Mouse (Mus musculus) neural tube, embryonic 14.5 days (tissue): ENCODE data around the gene Abhd17a. TPM values are rescaled to one million over a fixed set of nuclear protein-coding genes. Genes with fewer than 3 reads are reported as not detected.

Experiments
- ATAC-seq: fragments of 200-750 bp; cut with Nextera tagmentation; 2 replicates; pipeline ENCODE4 v1.8.0; 2017; ENCODE audit warnings: low read depth, mild to moderate bottlenecking, moderate TSS enrichment, moderate library complexity
- H3K27ac ChIP-seq: fragments of 300-500 bp; sonication (generic); 2 replicates; pipeline ENCODE4 v1.5.1; 2014; ENCODE audit warnings: low read depth, mild to moderate bottlenecking, control low read depth, low read length, moderate library complexity, mixed read lengths
- H3K27me3 ChIP-seq: fragments of 300-500 bp; sonication (generic); 2 replicates; pipeline ENCODE4 v1.6.1; 2014; ENCODE audit warnings: low read length; ENCODE audit not compliant: control insufficient read depth, insufficient read depth
- H3K36me3 ChIP-seq: fragments of 300-500 bp; sonication (generic); 2 replicates; pipeline ENCODE4 v1.6.1; 2014; ENCODE audit warnings: low read length, mixed read lengths; ENCODE audit not compliant: control insufficient read depth, insufficient read depth
- H3K4me1 ChIP-seq: fragments of 300-500 bp; sonication (generic); 2 replicates; pipeline ENCODE4 v1.6.1; 2014; ENCODE audit warnings: low read length; ENCODE audit not compliant: control insufficient read depth, insufficient read depth
- H3K4me2 ChIP-seq: fragments of 300-500 bp; sonication (generic); 2 replicates; pipeline ENCODE4 v1.6.1; 2014; ENCODE audit warnings: mild to moderate bottlenecking, low read depth, low read length, control low read depth
- H3K4me3 ChIP-seq: fragments of 300-500 bp; sonication (generic); 2 replicates; pipeline ENCODE4 v1.5.1; 2014; ENCODE audit warnings: low read depth, low read length, control low read depth, mixed read lengths
- H3K9ac ChIP-seq: fragments of 300-500 bp; sonication (generic); replicated peaks from 2 replicates; pipeline ENCODE4 v1.6.1; 2014; ENCODE audit warnings: low read depth, mild to moderate bottlenecking, control low read depth, low read length, mixed read lengths
- H3K9me3 ChIP-seq: fragments of 300-500 bp; sonication (generic); 2 replicates; pipeline ENCODE4 v1.6.1; 2016; ENCODE audit warnings: low read length; ENCODE audit not compliant: control insufficient read depth
- WGBS: fragments of 180-500 bp; shearing (Covaris S2); extraction: QIAGEN DNeasy Blood & Tissue Kit; methylation state at CpG from one replicate; pipeline ENCODE4 v1.1.7; 2014; 5-methylcytosine and 5-hydroxymethylcytosine counted together
- polyA plus RNA-seq: library from polyadenylated mRNA; unstranded; fragments of >200 nt; fragmentation: Nextera tagmentation; extraction: Ambion mirVana; gene quantifications from 2 replicates; pipeline ENCODE4 v1.2.1, GENCODE M21; 2014

Gene Abhd17a
- polyA plus RNA-seq, 1 experiment from 2014 or later: 155 TPM

DNA sequence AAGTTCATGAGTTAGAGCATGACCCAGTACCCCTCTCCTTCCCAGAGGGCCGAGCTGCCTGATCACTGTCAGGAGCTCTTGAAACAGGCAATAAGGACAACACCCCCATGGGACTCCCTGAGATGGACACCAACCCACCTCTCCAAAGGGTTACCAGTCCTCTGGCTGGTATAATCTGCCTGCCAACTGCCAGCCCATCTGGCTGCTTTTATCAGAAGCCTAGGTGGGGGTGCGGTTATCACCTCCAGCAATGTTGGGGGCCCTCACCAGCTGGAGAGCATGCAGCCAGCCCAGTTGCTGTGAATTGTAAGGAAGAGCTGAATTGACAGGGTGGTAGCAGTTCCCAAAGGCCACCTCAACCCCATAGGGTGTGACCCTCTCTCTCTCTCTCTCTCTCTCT lies 17.7 kb downstream of the Abhd17a start:
- Histone ChIP-seq H3K4me2 (no peak overlapping the region), H3K9ac (no peak overlapping the region), H3K27ac (no peak overlapping the region), H3K27me3 (no peaks in the 10 kb centered on the region; the same call in 1 of the 2 replicates), H3K9me3 (no peaks in the 10 kb centered on the region), H3K4me1 (peaks cover 28% of the 10 kb centered on the region), H3K36me3 (no peaks in the 10 kb centered on the region; the same call in 1 of the 2 replicates), H3K4me3 (no peak overlapping the region)
- no peak for ATAC-seq
- 93% methylated on average over 2 of the region's 2 CpGs for WGBS

DNA sequence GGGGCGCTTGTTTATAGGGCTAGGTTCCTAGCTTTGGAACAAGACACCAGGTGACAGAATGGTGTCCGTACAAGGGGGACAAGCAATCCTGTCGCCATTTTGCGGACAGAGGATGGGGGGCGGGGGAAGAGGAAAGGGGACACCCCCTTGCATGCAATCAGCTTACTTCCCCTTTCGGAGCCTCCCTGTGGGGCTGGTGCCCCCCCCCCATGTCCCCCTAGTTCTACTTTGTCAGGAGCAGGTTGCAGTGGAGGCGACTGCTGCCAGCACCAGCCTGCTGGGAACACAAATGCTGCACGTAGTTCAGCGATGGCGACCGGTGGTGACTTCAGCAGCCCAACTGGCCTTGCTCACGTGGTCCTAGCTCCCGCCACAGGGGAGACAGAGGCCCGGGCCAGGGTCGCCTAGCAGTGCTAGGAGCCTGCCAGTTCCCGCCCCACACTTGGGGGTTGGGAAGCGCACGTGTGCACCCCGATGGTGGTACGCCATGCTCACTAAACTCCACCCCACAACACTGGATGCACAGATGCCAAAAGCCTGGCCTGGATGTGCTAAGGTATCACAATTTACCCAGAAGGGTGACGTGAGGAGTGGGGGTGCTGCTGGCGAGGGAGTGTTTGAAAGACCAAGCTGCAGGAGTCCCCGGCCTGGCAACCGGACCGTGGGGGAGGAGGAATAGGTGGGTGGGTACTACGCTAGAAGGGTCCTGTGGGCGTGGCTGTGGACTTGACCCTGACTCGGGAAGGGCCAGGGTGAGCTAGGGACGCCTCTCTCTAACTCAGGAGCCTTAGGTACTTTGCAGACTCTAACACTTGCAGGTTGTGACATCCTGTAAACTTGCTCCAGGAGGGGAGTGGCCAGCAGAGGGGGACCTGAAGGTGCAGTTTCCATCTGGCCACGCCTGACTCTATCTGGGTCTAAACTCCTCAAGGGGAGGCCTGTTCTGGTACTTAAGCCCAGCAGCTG lies 19.0 kb downstream of the Abhd17a start:
- no peak overlapping the region for H3K27ac ChIP-seq
- peak overlapping the region; percentile 32 for H3K4me2 ChIP-seq
- no peaks in the 10 kb centered on the region for H3K9me3 ChIP-seq
- H3K9ac ChIP-seq: 0 out of 2 replicates have a peak overlapping the region, but pooled peaks have one; percentile 25
- 23% methylated on average over 30 of the region's 30 CpGs for WGBS
- peaks cover 35% of the 10 kb centered on the region for H3K4me1 ChIP-seq
- H3K36me3 ChIP-seq: no peaks in the 10 kb centered on the region; the same call in 1 of the 2 replicates
- H3K27me3 ChIP-seq: no peaks in the 10 kb centered on the region
- H3K4me3 ChIP-seq: no peak overlapping the region
- ATAC-seq: no peak

DNA sequence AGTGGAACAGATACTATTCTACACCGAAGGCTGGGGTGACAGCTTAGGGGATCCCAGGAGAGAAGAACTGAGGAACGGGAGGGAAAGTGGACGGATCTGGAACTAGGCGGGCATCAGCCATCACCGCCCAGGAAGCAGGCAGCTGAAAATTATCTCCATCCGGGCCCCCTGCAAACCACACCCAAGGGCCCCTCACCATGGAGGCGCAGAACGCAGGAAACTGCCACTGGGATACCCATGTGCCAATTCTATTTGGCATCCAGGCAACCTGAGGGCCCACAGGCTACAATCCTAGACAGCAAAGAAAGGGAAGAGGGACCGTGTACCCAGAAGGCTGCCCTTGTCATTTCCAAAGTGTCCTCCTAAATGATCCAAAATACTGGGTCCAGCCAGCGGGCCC lies 19.7 kb downstream of the Abhd17a start:
- 92% methylated on average over 10 of the region's 10 CpGs for WGBS

GRCm38 (mm10) chr10:80569664-80570066 lies 20.5 kb downstream of the Abhd17a start:
- H3K4me3 ChIP-seq: no peak overlapping the region
- no peak overlapping the region for H3K9ac ChIP-seq
- H3K4me2 ChIP-seq: no peak overlapping the region
- H3K4me1 ChIP-seq: peaks cover 26% of the 10 kb centered on the region
- no peaks in the 10 kb centered on the region for H3K27me3 ChIP-seq
- no peak for ATAC-seq
- no peaks in the 10 kb centered on the region for H3K9me3 ChIP-seq
- no peaks in the 10 kb centered on the region; the same call in 1 of the 2 replicates for H3K36me3 ChIP-seq
- no peak overlapping the region for H3K27ac ChIP-seq
- 35% methylated on average over 10 of the region's 10 CpGs for WGBS

More for the DNA sequence above, 19.7 kb downstream of the Abhd17a start:
- Histone ChIP-seq H3K36me3 (no peaks in the 10 kb centered on the region; the same call in 1 of the 2 replicates), H3K4me2 (no peak overlapping the region), H3K4me3 (no peak overlapping the region), H3K4me1 (peaks cover 29% of the 10 kb centered on the region), H3K9ac (no peak overlapping the region), H3K9me3 (no peaks in the 10 kb centered on the region), H3K27ac (no peak overlapping the region), H3K27me3 (no peaks in the 10 kb centered on the region)
- ATAC-seq: no peak

DNA sequence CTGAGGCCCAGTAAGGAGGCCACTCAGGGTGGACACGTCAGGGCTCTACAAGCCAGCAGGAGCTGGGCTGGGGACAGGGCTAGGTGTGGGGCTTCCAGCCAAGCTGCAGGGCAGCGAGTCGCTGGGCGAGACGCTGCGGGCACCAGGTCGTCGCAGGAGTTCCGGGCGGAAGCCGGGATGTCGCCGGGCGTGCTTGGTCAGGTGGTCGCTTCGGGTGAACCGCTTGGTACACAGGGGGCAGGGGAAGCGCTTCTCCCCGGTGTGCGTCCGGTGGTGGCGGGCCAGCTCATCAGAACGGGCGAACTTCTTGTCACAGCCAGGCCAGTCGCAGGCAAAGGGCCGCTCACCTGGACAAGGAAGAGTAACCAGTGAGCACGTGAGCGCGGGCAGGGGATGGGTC lies 21.3 kb downstream of the Abhd17a start:
- Histone ChIP-seq H3K27me3 (no peaks in the 10 kb centered on the region), H3K4me2 (no peak overlapping the region), H3K4me1 (peaks cover 22% of the 10 kb centered on the region), H3K36me3 (no peaks in the 10 kb centered on the region; the same call in 1 of the 2 replicates), H3K27ac (no peak overlapping the region), H3K9me3 (no peaks in the 10 kb centered on the region), H3K4me3 (no peak overlapping the region), H3K9ac (no peak overlapping the region)
- no peak for ATAC-seq
- 97% methylated on average over 29 of the region's 29 CpGs for WGBS

- no peaks in the 10 kb centered on the region for H3K27me3 ChIP-seq
- peak; percentile 62 for ATAC-seq
- H3K9me3 ChIP-seq: no peaks in the 10 kb centered on the region
- peak overlapping the region; percentile 72 for H3K27ac ChIP-seq
- H3K4me2 ChIP-seq: peak overlapping the region; percentile 31; the same call in 1 of the 2 replicates
- no peak overlapping the region for H3K4me3 ChIP-seq
- H3K4me1 ChIP-seq: peaks cover 24% of the 10 kb centered on the region
- H3K9ac ChIP-seq: no peak overlapping the region; the same call in 1 of the 2 replicates
- WGBS: 8% methylated on average over 17 of the region's 17 CpGs
- H3K36me3 ChIP-seq: no peaks in the 10 kb centered on the region; the same call in 1 of the 2 replicates
Measured at GRCm38 (mm10) chr10:80566375-80567092, 23.6 kb downstream of the Abhd17a start.

DNA sequence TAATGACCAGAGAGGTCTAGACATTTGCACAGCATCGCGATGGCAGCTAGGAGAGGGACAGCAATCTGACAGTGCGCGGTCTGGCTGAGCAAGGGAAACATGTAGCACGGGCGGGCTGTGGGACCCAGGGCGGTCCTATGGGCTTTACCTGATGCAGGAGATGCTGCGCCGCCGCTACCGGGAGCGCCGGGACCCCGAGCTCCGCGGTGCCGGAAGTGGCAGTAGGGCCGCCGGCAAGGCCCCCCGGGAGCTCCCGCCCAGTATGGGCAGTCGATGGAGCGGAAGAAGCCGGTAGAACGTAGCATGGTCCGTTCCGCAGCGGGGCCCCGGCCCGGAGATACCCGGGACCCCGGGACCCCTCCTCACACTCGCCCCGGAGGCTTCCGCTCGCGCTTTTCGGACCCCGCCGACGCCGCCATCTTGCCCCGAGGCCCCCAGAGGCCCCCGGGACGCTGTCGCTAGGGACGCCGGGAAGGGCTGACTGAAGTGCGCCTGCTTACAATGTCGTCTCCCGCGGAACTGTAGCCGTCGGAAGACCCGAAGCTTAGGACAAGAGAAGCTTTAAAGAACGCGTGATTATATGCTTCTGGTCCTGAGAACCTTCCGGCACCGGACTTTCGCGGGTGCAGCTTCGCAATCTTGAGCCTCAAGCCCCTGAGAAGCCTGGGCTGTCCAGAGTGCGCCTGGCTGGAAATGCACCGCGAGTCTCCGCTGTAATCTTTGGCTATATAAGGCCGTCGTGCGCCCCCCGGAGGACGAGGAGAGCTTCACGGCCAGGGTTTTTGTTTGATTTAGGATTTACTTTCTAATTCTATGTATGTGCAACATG lies 28.8 kb downstream of the Abhd17a start, which contains the start of gene Rexo1:
TSS of gene Rexo1 (minus strand) at position 445 of the 829 bp plus-strand sequence.
- under 1% methylated on average over 70 of the region's 72 CpGs for WGBS
- H3K4me1 ChIP-seq: peaks cover 32% of the 10 kb centered on the region
- no peaks in the 10 kb centered on the region for H3K36me3 ChIP-seq

DNA sequence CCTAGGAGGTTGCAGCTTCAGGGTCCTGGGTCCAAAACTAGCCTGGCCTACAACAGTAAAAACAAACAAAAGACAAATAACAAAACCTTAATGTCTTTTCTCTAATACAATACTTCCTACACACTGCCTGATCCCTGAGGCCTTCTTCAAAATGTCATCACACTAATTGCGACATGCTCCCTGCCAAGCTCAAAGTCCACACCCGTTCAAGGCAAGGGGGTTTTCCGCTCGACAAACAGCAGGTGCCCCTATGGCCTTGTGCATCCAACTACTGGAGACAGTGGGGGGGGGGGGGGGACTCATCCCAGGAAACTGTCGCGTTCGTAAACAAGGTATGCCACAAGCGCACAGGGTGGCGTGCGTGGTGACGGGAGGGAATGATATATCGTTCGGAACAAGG lies 29.5 kb downstream of the Abhd17a start:
- Histone ChIP-seq H3K4me3 (peak overlapping the region; percentile 99), H3K27ac (peak overlapping the region; percentile 93; the same call in 1 of the 2 replicates), H3K9ac (peak overlapping the region; percentile 94), H3K9me3 (no peaks in the 10 kb centered on the region), H3K36me3 (no peaks in the 10 kb centered on the region), H3K4me2 (peak overlapping the region; percentile 87), H3K27me3 (0 out of 2 replicates have a peak, but pooled peaks cover 2% of the 10 kb centered on the region), H3K4me1 (peaks cover 30% of the 10 kb centered on the region)
- ATAC-seq: 0 out of 2 replicates have a peak, but pooled peaks have one; percentile 1
- 1% methylated on average over 13 of the region's 13 CpGs for WGBS

More for the DNA sequence above, 28.8 kb downstream of the Abhd17a start, which contains the start of gene Rexo1:
- H3K9ac ChIP-seq: peak within 1 kb of the TSS; percentile 94
- peak; percentile 84 for ATAC-seq
- H3K27me3 ChIP-seq: 0 out of 2 replicates have a peak, but pooled peaks cover 2% of the 10 kb centered on the region
- H3K4me3 ChIP-seq: peak within 1 kb of the TSS; percentile 99
- H3K27ac ChIP-seq: peak within 1 kb of the TSS; percentile 93
- peak within 1 kb of the TSS; percentile 87 for H3K4me2 ChIP-seq
- no peaks in the 10 kb centered on the region for H3K9me3 ChIP-seq
